Mouse (Mus musculus) midbrain, embryonic 11.5 days (tissue): ENCODE measurements around the gene Rnf215. TPM values are rescaled to one million over a fixed set of nuclear protein-coding genes. Genes with fewer than 3 reads are reported as not detected.

Experiments
- ATAC-seq: fragments of 200-750 bp; cut with Nextera tagmentation; 2 replicates; pipeline ENCODE4 v1.8.0; 2017; ENCODE audit warnings: moderate TSS enrichment, moderate library complexity; ENCODE audit not compliant: low FRiP score
- DNase-seq: peaks from one replicate; pipeline ENCODE4 v3.0.0; 2015; ENCODE audit warnings: low spot score; ENCODE audit errors: missing footprints
- H3K27ac ChIP-seq: fragments of 300-500 bp; sonication (generic); 2 replicates; pipeline ENCODE4 v1.5.1; 2014; ENCODE audit warnings: low read depth, low read length
- H3K27me3 ChIP-seq: fragments of 300-500 bp; sonication (generic); 2 replicates; pipeline ENCODE4 v1.6.1; 2014; ENCODE audit warnings: mild to moderate bottlenecking, low read length, moderate library complexity, mixed read lengths; ENCODE audit not compliant: control insufficient read depth, insufficient read depth
- H3K36me3 ChIP-seq: fragments of 300-500 bp; sonication (generic); 2 replicates; pipeline ENCODE4 v1.6.1; 2014; ENCODE audit warnings: mild to moderate bottlenecking, low read length, moderate library complexity, mixed read lengths; ENCODE audit not compliant: control insufficient read depth, insufficient read depth
- H3K4me1 ChIP-seq: fragments of 300-500 bp; sonication (generic); 2 replicates; pipeline ENCODE4 v1.6.1; 2014; ENCODE audit warnings: low read length; ENCODE audit not compliant: control insufficient read depth, insufficient read depth
- H3K4me2 ChIP-seq: fragments of 300-500 bp; sonication (generic); 2 replicates; pipeline ENCODE4 v1.6.1; 2014; ENCODE audit warnings: mild to moderate bottlenecking, moderate library complexity
- H3K4me3 ChIP-seq: fragments of 300-500 bp; sonication (generic); 2 replicates; pipeline ENCODE4 v1.5.1; 2014; ENCODE audit warnings: low read depth, low read length
- H3K9ac ChIP-seq: fragments of 300-500 bp; sonication (generic); 2 replicates; pipeline ENCODE4 v1.6.1; 2014; ENCODE audit warnings: low read length
- H3K9me3 ChIP-seq: fragments of 300-500 bp; sonication (generic); 2 replicates; pipeline ENCODE4 v1.6.1; 2016; ENCODE audit warnings: low read length; ENCODE audit not compliant: control insufficient read depth
- WGBS: fragments of 180-500 bp; shearing (Covaris S2); extraction: QIAGEN DNeasy Blood & Tissue Kit; methylation state at CpG from one replicate; pipeline ENCODE4 v1.1.7; 2014; 5-methylcytosine and 5-hydroxymethylcytosine counted together
- polyA plus RNA-seq: library from polyadenylated mRNA; unstranded; fragments of >200 nt; fragmentation: Nextera tagmentation; extraction: Ambion mirVana; gene quantifications from 2 replicates; pipeline ENCODE4 v1.2.1, GENCODE M21; 2014

Rnf215 gene
- polyA plus RNA-seq, 1 experiment from 2014 or later: 26.7 TPM

DNA sequence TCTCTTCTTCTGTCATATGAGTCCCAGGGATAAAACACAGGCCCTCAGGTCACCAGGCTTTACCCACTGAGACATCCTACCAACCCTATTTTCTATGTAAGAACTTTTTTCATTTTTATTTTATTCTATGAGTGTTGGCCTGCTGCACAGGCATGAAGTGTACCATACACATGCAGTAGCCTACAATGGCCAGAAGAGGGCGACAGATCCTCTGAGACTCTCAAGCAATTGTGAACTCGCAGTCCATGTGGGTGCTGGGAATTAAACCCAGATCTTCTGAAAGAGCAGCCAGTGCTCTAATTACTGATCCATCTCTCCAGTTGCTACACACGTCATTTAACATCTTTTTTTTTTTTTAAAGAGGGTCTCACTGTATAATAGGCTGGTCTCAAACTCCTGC is 1.6 kb upstream of the Rnf215 start:
- no peak for ATAC-seq
- H3K27ac ChIP-seq: no peak overlapping the region
- 57% methylated on average over 3 of the region's 3 CpGs for WGBS
- H3K4me3 ChIP-seq: no peak overlapping the region
- no peak overlapping the region for H3K4me2 ChIP-seq
- no peak overlapping the region for H3K9ac ChIP-seq
- no peaks in the 10 kb centered on the region for H3K27me3 ChIP-seq
- peaks cover 10% of the 10 kb centered on the region for H3K4me1 ChIP-seq
- no peaks in the 10 kb centered on the region for H3K9me3 ChIP-seq
- no peaks in the 10 kb centered on the region for H3K36me3 ChIP-seq
- no peak for DNase-seq

DNA sequence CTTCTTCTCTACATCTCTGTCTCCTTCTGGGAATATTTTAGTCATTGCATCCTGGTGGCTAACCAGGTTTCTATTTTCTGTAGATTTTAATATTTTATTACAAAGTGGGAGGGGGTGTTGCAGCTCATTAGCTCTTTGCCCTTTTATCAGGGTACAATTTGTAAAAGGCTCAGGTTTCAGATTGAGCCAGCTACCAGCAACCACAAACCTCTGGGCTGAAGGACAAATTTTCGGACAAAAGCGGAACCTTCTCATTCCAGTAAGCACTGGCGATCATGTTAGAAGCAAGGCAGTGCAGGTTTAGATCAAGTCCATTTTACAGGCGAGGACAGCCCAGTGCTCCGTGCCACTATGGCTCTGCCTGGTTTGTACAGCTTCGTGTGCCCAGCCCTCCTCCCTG is 602 bp upstream of the Rnf215 start:
- Histone ChIP-seq H3K9ac (no peak overlapping the region), H3K4me1 (peaks cover 10% of the 10 kb centered on the region), H3K36me3 (no peaks in the 10 kb centered on the region), H3K27ac (no peak overlapping the region), H3K27me3 (no peaks in the 10 kb centered on the region), H3K9me3 (no peaks in the 10 kb centered on the region), H3K4me2 (no peak overlapping the region), H3K4me3 (no peak overlapping the region)
- WGBS: 63% methylated on average over 6 of the region's 6 CpGs
- ATAC-seq (peak; percentile 31; the same call in 1 of the 2 replicates), DNase-seq (no peak)

DNA sequence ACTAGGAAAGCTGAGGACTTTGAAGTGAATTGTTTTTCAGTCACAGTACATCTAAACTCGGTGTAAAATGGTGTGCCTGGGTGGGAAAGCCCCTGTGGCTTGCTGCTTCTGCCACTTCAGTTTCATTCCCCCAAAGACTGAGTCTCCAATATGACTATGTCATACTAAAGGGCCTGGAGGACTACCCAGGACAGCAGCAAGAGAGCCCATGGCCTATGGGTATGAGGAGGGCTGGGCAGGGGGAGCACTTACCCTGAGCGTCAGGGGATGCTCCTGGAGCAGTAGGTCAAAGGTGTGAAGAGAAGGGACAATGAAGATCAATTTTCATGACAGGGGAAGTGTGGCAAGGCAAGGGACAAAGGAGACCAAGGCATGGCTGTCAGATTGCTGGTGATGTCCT is 4.0 kb downstream of the Rnf215 start:
- WGBS: 77% methylated on average over 2 of the region's 2 CpGs
- H3K36me3 ChIP-seq: peaks cover 11% of the 10 kb centered on the region
- no peak overlapping the region for H3K4me3 ChIP-seq
- no peaks in the 10 kb centered on the region for H3K27me3 ChIP-seq
- H3K4me1 ChIP-seq: peaks cover 7% of the 10 kb centered on the region
- no peaks in the 10 kb centered on the region for H3K9me3 ChIP-seq
- no peak overlapping the region for H3K9ac ChIP-seq
- DNase-seq (no peak), ATAC-seq (no peak)
- no peak overlapping the region for H3K4me2 ChIP-seq
- H3K27ac ChIP-seq: no peak overlapping the region

GRCm38 (mm10) chr11:4141505-4141904 is 6.5 kb downstream of the Rnf215 start:
- Histone ChIP-seq H3K4me3 (no peak overlapping the region), H3K27ac (no peak overlapping the region), H3K4me2 (no peak overlapping the region), H3K4me1 (no peaks in the 10 kb centered on the region; the same call in 1 of the 2 replicates), H3K27me3 (no peaks in the 10 kb centered on the region), H3K9ac (no peak overlapping the region), H3K9me3 (no peaks in the 10 kb centered on the region), H3K36me3 (peaks cover 11% of the 10 kb centered on the region)
- ATAC-seq: no peak
- DNase-seq: peak; percentile 69

DNA sequence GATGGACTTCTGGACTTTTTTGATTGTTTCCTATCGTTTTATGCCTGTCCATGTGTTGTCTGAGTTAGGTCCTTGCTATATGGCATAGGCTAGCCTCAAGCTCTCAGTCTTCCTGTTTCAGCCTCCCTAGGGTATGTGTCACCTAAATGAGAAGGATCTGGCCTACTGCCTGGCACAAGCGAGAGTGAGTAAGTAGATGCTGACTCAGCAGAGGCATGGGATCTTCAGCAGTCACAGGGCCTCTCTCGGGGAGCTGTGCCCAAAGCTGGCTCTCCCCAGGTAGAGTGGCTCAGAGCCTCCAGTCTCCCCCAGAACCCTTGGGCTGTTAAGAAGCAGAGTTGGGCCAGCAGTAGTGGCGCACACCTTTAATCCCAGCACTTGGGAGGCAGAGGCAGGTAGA is 7.3 kb downstream of the Rnf215 start:
- Histone ChIP-seq H3K4me2 (no peak overlapping the region), H3K9ac (no peak overlapping the region), H3K27me3 (no peaks in the 10 kb centered on the region), H3K4me3 (no peak overlapping the region), H3K4me1 (no peaks in the 10 kb centered on the region), H3K27ac (no peak overlapping the region), H3K36me3 (peaks cover 11% of the 10 kb centered on the region), H3K9me3 (no peaks in the 10 kb centered on the region)
- DNase-seq (peak; percentile 77), ATAC-seq (no peak)
- WGBS: 85% methylated on average over 4 of the region's 4 CpGs

- Histone ChIP-seq H3K4me1 (no peaks in the 10 kb centered on the region), H3K4me3 (no peak overlapping the region), H3K27me3 (no peaks in the 10 kb centered on the region), H3K9ac (no peak overlapping the region), H3K27ac (no peak overlapping the region), H3K36me3 (peaks cover 11% of the 10 kb centered on the region), H3K9me3 (no peaks in the 10 kb centered on the region), H3K4me2 (no peak overlapping the region)
- DNase-seq: peak; percentile 31
- ATAC-seq: no peak
- WGBS: 92% methylated on average over 21 of the region's 21 CpGs
These were observed 8.5 kb downstream of the Rnf215 start for GRCm38 (mm10) chr11:4143281-4144062.

DNA sequence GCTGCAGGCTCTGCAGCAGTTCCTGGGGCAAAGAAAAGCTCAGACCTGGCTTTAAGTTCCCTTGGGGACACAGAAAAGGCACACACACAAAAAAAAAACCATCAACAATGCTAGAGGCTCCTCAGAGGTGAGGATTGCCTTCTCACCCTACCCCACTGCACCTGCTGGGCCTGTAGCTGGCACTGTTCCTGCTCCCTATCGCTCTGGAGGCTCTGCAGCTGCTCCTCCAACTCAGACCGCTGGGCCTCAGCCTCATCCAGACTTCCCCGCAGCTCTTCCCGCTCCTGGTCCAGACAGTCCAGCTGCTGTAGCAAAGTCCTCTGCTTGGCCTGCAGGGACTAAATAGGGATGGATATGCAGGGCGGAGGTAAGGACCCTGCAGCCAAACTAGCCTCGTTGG is 11.4 kb downstream of the Rnf215 start:
- DNase-seq (no peak), ATAC-seq (no peak)
- H3K27ac ChIP-seq: no peak overlapping the region
- WGBS: 87% methylated on average over 6 of the region's 6 CpGs
- no peak overlapping the region for H3K4me3 ChIP-seq
- no peak overlapping the region for H3K9ac ChIP-seq
- H3K36me3 ChIP-seq: peaks cover 4% of the 10 kb centered on the region; the same call in 1 of the 2 replicates
- no peaks in the 10 kb centered on the region for H3K4me1 ChIP-seq
- no peaks in the 10 kb centered on the region for H3K9me3 ChIP-seq
- no peak overlapping the region for H3K4me2 ChIP-seq
- no peaks in the 10 kb centered on the region for H3K27me3 ChIP-seq

DNA sequence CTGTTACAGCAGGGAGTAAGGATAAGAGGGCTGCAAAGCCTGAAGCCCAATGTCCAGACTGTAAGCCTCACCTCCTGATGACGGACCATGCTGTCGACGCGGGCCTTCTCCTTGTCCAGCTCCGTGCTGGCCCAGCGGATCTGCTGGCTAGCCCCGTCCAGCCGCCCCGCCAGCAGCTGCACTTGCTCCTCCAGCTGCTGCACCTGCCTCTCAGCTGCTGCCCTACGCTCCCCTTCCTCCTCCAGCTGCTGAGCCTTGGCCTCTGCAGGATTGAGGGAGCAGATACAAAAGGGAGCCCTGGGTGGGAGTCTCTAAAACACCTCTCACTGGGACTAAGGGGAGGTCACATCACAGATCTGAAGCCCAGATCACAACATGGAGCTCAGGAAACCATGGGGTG is 12.1 kb downstream of the Rnf215 start:
- no peak overlapping the region for H3K9ac ChIP-seq
- DNase-seq (no peak), ATAC-seq (no peak)
- H3K9me3 ChIP-seq: no peaks in the 10 kb centered on the region
- H3K4me2 ChIP-seq: no peak overlapping the region
- 85% methylated on average over 10 of the region's 10 CpGs for WGBS
- H3K4me1 ChIP-seq: no peaks in the 10 kb centered on the region
- no peaks in the 10 kb centered on the region for H3K27me3 ChIP-seq
- no peak overlapping the region for H3K4me3 ChIP-seq
- peaks cover 4% of the 10 kb centered on the region; the same call in 1 of the 2 replicates for H3K36me3 ChIP-seq
- H3K27ac ChIP-seq: no peak overlapping the region

- Histone ChIP-seq H3K4me1 (no peaks in the 10 kb centered on the region), H3K9me3 (no peaks in the 10 kb centered on the region), H3K4me2 (no peak overlapping the region), H3K9ac (no peak overlapping the region), H3K27me3 (no peaks in the 10 kb centered on the region), H3K36me3 (peaks cover 4% of the 10 kb centered on the region; the same call in 1 of the 2 replicates), H3K4me3 (no peak overlapping the region), H3K27ac (no peak overlapping the region)
- WGBS: 83% methylated on average over 5 of the region's 5 CpGs
- ATAC-seq: no peak
- DNase-seq: no peak
These were observed 13.1 kb downstream of the Rnf215 start for GRCm38 (mm10) chr11:4148120-4148519.
